Mouse (Mus musculus): ENCODE measurements around the gene Slc9a9.

DNA sequence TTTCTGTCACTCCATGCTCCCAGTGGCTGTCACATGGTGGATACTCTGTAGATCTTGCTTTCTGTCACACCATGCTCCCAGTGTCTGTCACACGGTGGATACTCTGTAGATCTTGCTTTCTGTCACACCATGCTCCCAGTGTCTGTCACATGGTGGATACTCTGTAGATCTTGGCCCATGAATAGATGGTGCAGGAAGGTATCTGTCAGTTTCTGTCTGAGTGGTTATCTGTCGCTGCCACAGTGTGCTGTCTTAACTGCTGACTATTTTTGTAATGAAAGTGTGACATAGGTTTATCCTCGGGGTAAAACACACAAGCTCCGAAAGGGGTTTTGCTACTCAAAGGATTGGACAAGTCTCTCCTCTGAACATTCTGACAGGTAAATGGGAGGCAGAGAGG, 24.5 kb downstream of the Slc9a9 start:
- TF ChIP-seq MAX (IDR thresholded peaks at IDR 0.05): no peak
- TF ChIP-seq CTCF (IDR thresholded peaks at IDR 0.05; ENCODE audit: control insufficient read depth, insufficient read depth, insufficient read length): no peak
- no peak for TF ChIP-seq CEBPB (IDR thresholded peaks at IDR 0.05; ENCODE audit: low read depth)
- no peak for TF ChIP-seq MYOD1 (IDR thresholded peaks at IDR 0.05; ENCODE audit: control insufficient read depth, insufficient read length, low read depth)
- no peak for TF ChIP-seq USF1 (IDR thresholded peaks at IDR 0.05; ENCODE audit: low read depth)
- no peak for TF ChIP-seq FOSL1 (IDR thresholded peaks at IDR 0.05; ENCODE audit: insufficient read depth, low read length, poor library complexity, severe bottlenecking)

Measured in C2C12 (cell line).